Mouse (Mus musculus) megakaryocyte, adult 5-6 weeks (primary cell): Measurements from ENCODE around the gene Dydc2. TPM values are rescaled to one million over a fixed set of nuclear protein-coding genes. Genes with fewer than 3 reads are reported as not detected.

ENCODE experiments used
- ATAC-seq: 2 replicates; pipeline ENCODE4 v1.8.0; 2016; ENCODE audit warnings: mild to moderate bottlenecking, inconsistent platforms; ENCODE audit not compliant: poor library complexity, severe bottlenecking
- total RNA-seq, 2 experiments: library from RNA; stranded (forward) in 1 of 2; stranded (reverse) in 1 of 2; fragments of 153-499, 151-499 nt in 1 of 2; fragments of 221-1000, 200-1000 nt in 1 of 2; gene quantifications; 2 replicates each; pipeline versions ENCODE4 v1.2.3 to v1.2.4; 2015 to 2017

Gene Dydc2
- total RNA-seq, 2 experiments from 2014 or later, result not detected

- ATAC-seq, result no peak
Observed at GRCm38 (mm10) chr14:41047402-41047801, 21.6 kb downstream of the Dydc2 start.

- peak; percentile 71 for ATAC-seq
Observed at GRCm38 (mm10) chr14:41035146-41035798, 33.7 kb downstream of the Dydc2 start.

- peak; percentile 66 for ATAC-seq
Observed at GRCm38 (mm10) chr14:41033135-41034110, 35.6 kb downstream of the Dydc2 start.

- ATAC-seq, result no peak
Observed at GRCm38 (mm10) chr14:41030989-41031513, 38.0 kb downstream of the Dydc2 start.

GRCm38 (mm10) chr14:41029303-41029702 lies 39.7 kb downstream of the Dydc2 start:
- no peak for ATAC-seq

GRCm38 (mm10) chr14:41025594-41026284 lies 43.3 kb downstream of the Dydc2 start:
- ATAC-seq, result no peak

- ATAC-seq, result no peak
Observed at GRCm38 (mm10) chr14:41025087-41025486, 43.9 kb downstream of the Dydc2 start.

- ATAC-seq, result no peak
Observed at GRCm38 (mm10) chr14:41021246-41021645, 47.8 kb downstream of the Dydc2 start.

GRCm38 (mm10) chr14:41017460-41017859 lies 51.5 kb downstream of the Dydc2 start:
- no peak for ATAC-seq

GRCm38 (mm10) chr14:41014701-41015240 lies 54.2 kb downstream of the Dydc2 start:
- no peak for ATAC-seq

GRCm38 (mm10) chr14:41013630-41014613 lies 55.1 kb downstream of the Dydc2 start, which contains the start of gene Fam213a:
Gene Fam213a (minus strand): TSS chr14:41013788.
- ATAC-seq, result peak; percentile 91

GRCm38 (mm10) chr14:41013143-41013542 lies 55.9 kb downstream of the Dydc2 start:
- no peak for ATAC-seq

GRCm38 (mm10) chr14:41011916-41012315 lies 57.1 kb downstream of the Dydc2 start:
- ATAC-seq, result no peak

- no peak for ATAC-seq
Observed at GRCm38 (mm10) chr14:41008138-41008537, 60.9 kb downstream of the Dydc2 start.

- ATAC-seq, result no peak
Observed at GRCm38 (mm10) chr14:41007641-41008040, 61.4 kb downstream of the Dydc2 start.

GRCm38 (mm10) chr14:41006899-41007298 lies 62.1 kb downstream of the Dydc2 start:
- peak; percentile 44; the same call in 1 of the 2 replicates for ATAC-seq

GRCm38 (mm10) chr14:41006263-41006662 lies 62.7 kb downstream of the Dydc2 start:
- ATAC-seq, result no peak

GRCm38 (mm10) chr14:41005716-41006115 lies 63.3 kb downstream of the Dydc2 start:
- ATAC-seq, result no peak
